Mouse (Mus musculus) heart, adult 18-20 months (tissue): ENCODE measurements at regions not wholly inside any gene's neighbourhood (a gene's known extent, or its start where the extent isn't known, plus 50 kb on each side); places are given as distances from the start of the nearest gene placed in this dataset.
A peak's percentile ranks its signal among the peaks of the same experiment; 100 is the strongest.
"Not testable (repeated sequence)": the region's sequence is repeated elsewhere in the genome, so short reads cannot be mapped to it uniquely, and the experiment has no call there.

Experiments used
- DNase-seq, 2 experiments: peaks; one replicate each; pipeline ENCODE4 v3.0.0; 2021 to 2022; ENCODE audit warnings: mixed read lengths in 1 of 2

GRCm38 (mm10) chr1:112486046-112486445, 621.3 kb upstream of the Dsel start:
- not testable (repeated sequence) for DNase-seq

- peak in 1 of 2 experiments; percentile 2 for DNase-seq
Measured at GRCm38 (mm10) chr1:112456047-112456446, 591.3 kb upstream of the Dsel start.

- DNase-seq = no peak
Measured at GRCm38 (mm10) chr1:112452390-112452789, 587.7 kb upstream of the Dsel start.

GRCm38 (mm10) chr1:112451622-112452021, 586.9 kb upstream of the Dsel start:
- peak in 1 of 2 experiments; percentile 1 for DNase-seq

- no peak for DNase-seq
Measured at GRCm38 (mm10) chr1:112439109-112439508, 574.4 kb upstream of the Dsel start.

GRCm38 (mm10) chr1:112416350-112417083, 551.8 kb upstream of the Dsel start:
- no peak for DNase-seq

- DNase-seq = peak in 1 of 2 experiments; percentile 4
Measured at GRCm38 (mm10) chr1:112388807-112389206, 524.1 kb upstream of the Dsel start.

- DNase-seq = no peak
Measured at GRCm38 (mm10) chr1:112384015-112384414, 519.3 kb upstream of the Dsel start.

- DNase-seq = no peak
Measured at GRCm38 (mm10) chr1:112379651-112380264, 515.0 kb upstream of the Dsel start.

GRCm38 (mm10) chr1:112378660-112379059, 513.9 kb upstream of the Dsel start:
- DNase-seq = no peak

- DNase-seq = no peak
Measured at GRCm38 (mm10) chr1:112355816-112356215, 491.1 kb upstream of the Dsel start.
